Mouse (Mus musculus): ENCODE measurements at regions not wholly inside any gene's neighbourhood (a gene's known extent, or its start where the extent isn't known, plus 50 kb on each side); places are given as distances from the start of the nearest gene placed in this dataset.
A peak's percentile ranks its signal among the peaks of the same experiment; 100 is the strongest.

GRCm38 (mm10) chr4:142509386-142509785 lies 270.2 kb upstream of the Kazn start:
- no peak overlapping the region for H3K4me2 ChIP-seq (ENCODE audit: low read length)
- H3K9me3 ChIP-seq (ENCODE audit: control insufficient read depth, low read length): 0 out of 2 replicates have a peak, but pooled peaks cover 5% of the 10 kb centered on the region
- DNase-seq (no peak), ATAC-seq (ENCODE audit: low FRiP score, low TSS enrichment) (no peak)
- no peaks in the 10 kb centered on the region for H3K36me3 ChIP-seq (ENCODE audit: control insufficient read depth, insufficient read depth, low read length)
- H3K4me1 ChIP-seq (ENCODE audit: control insufficient read depth, insufficient read depth, low read length): peaks cover 8% of the 10 kb centered on the region; the same call in 1 of the 2 replicates
- H3K4me3 ChIP-seq (replicated peaks; ENCODE audit: low read depth, low read length): no peak overlapping the region
- H3K27ac ChIP-seq (replicated peaks; ENCODE audit: low read depth, low read length): no peak overlapping the region
- 87% methylated on average over 2 of the region's 2 CpGs for WGBS
- H3K9ac ChIP-seq (replicated peaks; ENCODE audit: low read length): no peak overlapping the region
- H3K27me3 ChIP-seq (ENCODE audit: control insufficient read depth, insufficient read depth, low read length): no peaks in the 10 kb centered on the region

- H3K4me2 ChIP-seq (ENCODE audit: low read length): no peak overlapping the region
- H3K27me3 ChIP-seq (ENCODE audit: control insufficient read depth, insufficient read depth, low read length): no peaks in the 10 kb centered on the region
- H3K4me1 ChIP-seq (ENCODE audit: control insufficient read depth, insufficient read depth, low read length): peaks cover 8% of the 10 kb centered on the region; the same call in 1 of the 2 replicates
- no peaks in the 10 kb centered on the region for H3K36me3 ChIP-seq (ENCODE audit: control insufficient read depth, insufficient read depth, low read length)
- H3K9ac ChIP-seq (replicated peaks; ENCODE audit: low read length): no peak overlapping the region
- 7% methylated on average over 13 of the region's 13 CpGs for WGBS
- no peak overlapping the region for H3K27ac ChIP-seq (replicated peaks; ENCODE audit: low read depth, low read length)
- DNase-seq: peak; percentile 48
- no peak overlapping the region for H3K4me3 ChIP-seq (replicated peaks; ENCODE audit: low read depth, low read length)
- no peaks in the 10 kb centered on the region for H3K9me3 ChIP-seq (ENCODE audit: control insufficient read depth, low read length)
- peak; percentile 53; the same call in 1 of the 2 replicates for ATAC-seq (ENCODE audit: low FRiP score, low TSS enrichment)
Measured at GRCm38 (mm10) chr4:142506383-142507211, 267.4 kb upstream of the Kazn start.

GRCm38 (mm10) chr4:142503761-142504160 lies 264.6 kb upstream of the Kazn start:
- H3K9me3 ChIP-seq (ENCODE audit: control insufficient read depth, low read length): no peaks in the 10 kb centered on the region
- no peaks in the 10 kb centered on the region for H3K36me3 ChIP-seq (ENCODE audit: control insufficient read depth, insufficient read depth, low read length)
- no peak overlapping the region for H3K9ac ChIP-seq (replicated peaks; ENCODE audit: low read length)
- H3K4me3 ChIP-seq (replicated peaks; ENCODE audit: low read depth, low read length): no peak overlapping the region
- H3K4me2 ChIP-seq (ENCODE audit: low read length): no peak overlapping the region
- H3K4me1 ChIP-seq (ENCODE audit: control insufficient read depth, insufficient read depth, low read length): peaks cover 8% of the 10 kb centered on the region; the same call in 1 of the 2 replicates
- no peak overlapping the region for H3K27ac ChIP-seq (replicated peaks; ENCODE audit: low read depth, low read length)
- DNase-seq (no peak), ATAC-seq (ENCODE audit: low FRiP score, low TSS enrichment) (no peak)
- no peaks in the 10 kb centered on the region for H3K27me3 ChIP-seq (ENCODE audit: control insufficient read depth, insufficient read depth, low read length)
- 94% methylated on average over 15 of the region's 15 CpGs for WGBS

- WGBS: 81% methylated on average over 8 of the region's 8 CpGs
- Histone ChIP-seq H3K4me1 (ENCODE audit: control insufficient read depth, insufficient read depth, low read length) (peaks cover 6% of the 10 kb centered on the region; the same call in 1 of the 2 replicates), H3K9ac (replicated peaks; ENCODE audit: low read length) (no peak overlapping the region), H3K27ac (replicated peaks; ENCODE audit: low read depth, low read length) (no peak overlapping the region), H3K9me3 (ENCODE audit: control insufficient read depth, low read length) (no peaks in the 10 kb centered on the region), H3K36me3 (ENCODE audit: control insufficient read depth, insufficient read depth, low read length) (no peaks in the 10 kb centered on the region), H3K4me2 (ENCODE audit: low read length) (no peak overlapping the region), H3K27me3 (ENCODE audit: control insufficient read depth, insufficient read depth, low read length) (no peaks in the 10 kb centered on the region), H3K4me3 (replicated peaks; ENCODE audit: low read depth, low read length) (no peak overlapping the region)
- DNase-seq (no peak), ATAC-seq (ENCODE audit: low FRiP score, low TSS enrichment) (no peak)
Measured at GRCm38 (mm10) chr4:142501177-142501576, 262.0 kb upstream of the Kazn start.

GRCm38 (mm10) chr4:142500541-142500940 lies 261.3 kb upstream of the Kazn start:
- Histone ChIP-seq H3K36me3 (ENCODE audit: control insufficient read depth, insufficient read depth, low read length) (no peaks in the 10 kb centered on the region), H3K4me1 (ENCODE audit: control insufficient read depth, insufficient read depth, low read length) (peaks cover 6% of the 10 kb centered on the region; the same call in 1 of the 2 replicates), H3K9ac (replicated peaks; ENCODE audit: low read length) (no peak overlapping the region), H3K9me3 (ENCODE audit: control insufficient read depth, low read length) (no peaks in the 10 kb centered on the region), H3K4me2 (ENCODE audit: low read length) (no peak overlapping the region), H3K4me3 (replicated peaks; ENCODE audit: low read depth, low read length) (no peak overlapping the region), H3K27me3 (ENCODE audit: control insufficient read depth, insufficient read depth, low read length) (no peaks in the 10 kb centered on the region), H3K27ac (replicated peaks; ENCODE audit: low read depth, low read length) (no peak overlapping the region)
- ATAC-seq (ENCODE audit: low FRiP score, low TSS enrichment) (no peak), DNase-seq (no peak)
- 77% methylated on average over 7 of the region's 7 CpGs for WGBS

GRCm38 (mm10) chr4:142496605-142497004 lies 257.4 kb upstream of the Kazn start:
- no peak for ATAC-seq (ENCODE audit: low FRiP score, low TSS enrichment)

GRCm38 (mm10) chr4:142492926-142493492 lies 253.8 kb upstream of the Kazn start:
- Histone ChIP-seq H3K9me3 (ENCODE audit: control insufficient read depth, low read length) (no peaks in the 10 kb centered on the region), H3K4me2 (ENCODE audit: low read length) (no peak overlapping the region), H3K4me1 (ENCODE audit: control insufficient read depth, insufficient read depth, low read length) (peaks cover 6% of the 10 kb centered on the region; the same call in 1 of the 2 replicates), H3K9ac (replicated peaks; ENCODE audit: low read length) (no peak overlapping the region), H3K27ac (replicated peaks; ENCODE audit: low read depth, low read length) (no peak overlapping the region), H3K4me3 (replicated peaks; ENCODE audit: low read depth, low read length) (no peak overlapping the region), H3K36me3 (ENCODE audit: control insufficient read depth, insufficient read depth, low read length) (no peaks in the 10 kb centered on the region), H3K27me3 (ENCODE audit: control insufficient read depth, insufficient read depth, low read length) (no peaks in the 10 kb centered on the region)
- DNase-seq (no peak), ATAC-seq (ENCODE audit: low FRiP score, low TSS enrichment) (no peak)
- WGBS: 84% methylated on average over 10 of the region's 10 CpGs

More at GRCm38 (mm10) chr4:142496605-142497004, 257.4 kb upstream of the Kazn start:
- Histone ChIP-seq H3K4me2 (ENCODE audit: low read length) (no peak overlapping the region), H3K27ac (replicated peaks; ENCODE audit: low read depth, low read length) (no peak overlapping the region), H3K9me3 (ENCODE audit: control insufficient read depth, low read length) (no peaks in the 10 kb centered on the region), H3K4me1 (ENCODE audit: control insufficient read depth, insufficient read depth, low read length) (peaks cover 6% of the 10 kb centered on the region; the same call in 1 of the 2 replicates), H3K9ac (replicated peaks; ENCODE audit: low read length) (no peak overlapping the region), H3K4me3 (replicated peaks; ENCODE audit: low read depth, low read length) (no peak overlapping the region), H3K27me3 (ENCODE audit: control insufficient read depth, insufficient read depth, low read length) (no peaks in the 10 kb centered on the region), H3K36me3 (ENCODE audit: control insufficient read depth, insufficient read depth, low read length) (no peaks in the 10 kb centered on the region)
- 60% methylated on average over 12 of the region's 12 CpGs for WGBS
- no peak for DNase-seq

GRCm38 (mm10) chr4:142485784-142486423 lies 246.7 kb upstream of the Kazn start:
- Histone ChIP-seq H3K27ac (replicated peaks; ENCODE audit: low read depth, low read length) (no peak overlapping the region), H3K36me3 (ENCODE audit: control insufficient read depth, insufficient read depth, low read length) (no peaks in the 10 kb centered on the region), H3K27me3 (ENCODE audit: control insufficient read depth, insufficient read depth, low read length) (no peaks in the 10 kb centered on the region), H3K4me1 (ENCODE audit: control insufficient read depth, insufficient read depth, low read length) (0 out of 2 replicates have a peak, but pooled peaks cover 4% of the 10 kb centered on the region), H3K9me3 (ENCODE audit: control insufficient read depth, low read length) (no peaks in the 10 kb centered on the region), H3K4me3 (replicated peaks; ENCODE audit: low read depth, low read length) (no peak overlapping the region), H3K4me2 (ENCODE audit: low read length) (no peak overlapping the region), H3K9ac (replicated peaks; ENCODE audit: low read length) (no peak overlapping the region)
- ATAC-seq (ENCODE audit: low FRiP score, low TSS enrichment) (no peak), DNase-seq (no peak)
- WGBS: 49% methylated on average over 4 of the region's 4 CpGs
